Mouse (Mus musculus) heart, postnatal 0 days (tissue): Measurements from ENCODE around the gene Plxnb1. TPM values are rescaled to one million over a fixed set of nuclear protein-coding genes. Genes with fewer than 3 reads are reported as not detected.

Source experiments
- ATAC-seq: fragments of 200-750 bp; cut with Nextera tagmentation; 2 replicates; pipeline ENCODE4 v1.8.0; 2017; ENCODE audit warnings: low read depth, moderate number of reproducible peaks, moderate library complexity; ENCODE audit not compliant: insufficient read depth
- DNase-seq: peaks from one replicate; pipeline ENCODE4 v3.0.0-alpha.2; 2016; ENCODE audit warnings: low spot score
- H3K27ac ChIP-seq: fragments of 300-500 bp; sonication (generic); 2 replicates; pipeline ENCODE4 v1.5.1; 2014; ENCODE audit warnings: low read depth, mild to moderate bottlenecking
- H3K27me3 ChIP-seq: fragments of 300-500 bp; sonication (generic); 2 replicates; pipeline ENCODE4 v1.6.1; 2014; ENCODE audit warnings: low read length, mixed read lengths; ENCODE audit not compliant: control insufficient read depth, insufficient read depth
- H3K36me3 ChIP-seq: fragments of 300-500 bp; sonication (generic); replicated peaks from 2 replicates; pipeline ENCODE4 v1.6.1; 2014; ENCODE audit warnings: low read length, mixed read lengths; ENCODE audit not compliant: control insufficient read depth, insufficient read depth
- H3K4me1 ChIP-seq: fragments of 300-500 bp; sonication (generic); 2 replicates; pipeline ENCODE4 v1.6.1; 2014; ENCODE audit warnings: antibody characterized with exemption; ENCODE audit not compliant: control insufficient read depth, insufficient read depth
- H3K4me2 ChIP-seq: fragments of 300-500 bp; sonication (generic); 2 replicates; pipeline ENCODE4 v1.6.1; 2014; ENCODE audit warnings: low read depth, mild to moderate bottlenecking, low read length, moderate library complexity
- H3K4me3 ChIP-seq: fragments of 300-500 bp; sonication (generic); 2 replicates; pipeline ENCODE4 v1.5.1; 2014; ENCODE audit warnings: low read depth, low read length
- H3K9ac ChIP-seq: fragments of 300-500 bp; sonication (generic); replicated peaks from 2 replicates; pipeline ENCODE4 v1.6.1; 2014; ENCODE audit warnings: low read depth, low read length, mixed read lengths
- H3K9me3 ChIP-seq: fragments of 300-500 bp; sonication (generic); replicated peaks from 2 replicates; pipeline ENCODE4 v1.6.1; 2016; ENCODE audit warnings: low read length; ENCODE audit not compliant: control insufficient read depth
- CTCF ChIP-seq: IDR thresholded peaks from 2 replicates; pipeline ENCODE4 v1.5.1; 2016; ENCODE audit warnings: antibody characterized with exemption, control low read depth, low read depth
- EP300 ChIP-seq: IDR thresholded peaks from 2 replicates; pipeline ENCODE4 v1.6.1; 2016; ENCODE audit warnings: antibody characterized with exemption, low read depth
- WGBS: fragments of 180-500 bp; shearing (Covaris S2); extraction: QIAGEN DNeasy Blood & Tissue Kit; methylation state at CpG from one replicate; pipeline ENCODE4 v1.1.7; 2014; 5-methylcytosine and 5-hydroxymethylcytosine counted together
- polyA plus RNA-seq: library from polyadenylated mRNA; unstranded; fragments of >200 nt; fragmentation: Nextera tagmentation; extraction: Ambion mirVana; gene quantifications from 2 replicates; pipeline ENCODE4 v1.2.1, GENCODE M21; 2015
- total RNA-seq: library from RNA; depleted of rRNA; stranded (reverse); fragments of >200 nt; gene quantifications from 2 replicates; pipeline ENCODE4 v1.2.3, GENCODE M21; 2014; ENCODE audit warnings: low replicate concordance

The Plxnb1 gene
- total and polyA plus RNA-seq, 2 experiments from 2014 or later: 3.0 to 54.3 TPM

- ATAC-seq: peak; percentile 98
- H3K27ac ChIP-seq: peak within 1 kb of the TSS; percentile 43
- no peaks in the 10 kb centered on the region for H3K9me3 ChIP-seq
- H3K4me1 ChIP-seq: peaks cover 15% of the 10 kb centered on the region
- H3K4me3 ChIP-seq: peak within 1 kb of the TSS; percentile 71
- WGBS: under 1% methylated on average over 57 of the region's 57 CpGs
- H3K9ac ChIP-seq: peak within 1 kb of the TSS; percentile 75
- H3K27me3 ChIP-seq: no peaks in the 10 kb centered on the region
- peak within 1 kb of the TSS; percentile 68 for H3K4me2 ChIP-seq
- TF ChIP-seq CTCF (no peak), EP300 (no peak)
- peaks cover 28% of the 10 kb centered on the region for H3K36me3 ChIP-seq
- peak; percentile 92 for DNase-seq
Observed at GRCm38 (mm10) chr9:109073661-109074573, 21.3 kb upstream of the Plxnb1 start, which contains the start of gene Atrip. Gene Atrip, minus strand, starts transcription at chr9:109074124.

GRCm38 (mm10) chr9:109080516-109080915, 14.7 kb upstream of the Plxnb1 start:
- H3K36me3 ChIP-seq: peaks cover 11% of the 10 kb centered on the region
- peaks cover 15% of the 10 kb centered on the region for H3K4me1 ChIP-seq
- no peak overlapping the region for H3K27ac ChIP-seq
- no peaks in the 10 kb centered on the region for H3K27me3 ChIP-seq
- ATAC-seq: no peak
- TF ChIP-seq CTCF (no peak), EP300 (no peak)
- no peak overlapping the region for H3K4me2 ChIP-seq
- no peaks in the 10 kb centered on the region for H3K9me3 ChIP-seq
- WGBS: 76% methylated on average over 3 of the region's 3 CpGs
- no peak for DNase-seq
- H3K4me3 ChIP-seq: no peak overlapping the region
- no peak overlapping the region for H3K9ac ChIP-seq

GRCm38 (mm10) chr9:109081749-109082123, 13.5 kb upstream of the Plxnb1 start:
- H3K36me3 ChIP-seq: peaks cover 11% of the 10 kb centered on the region
- H3K27ac ChIP-seq: peak overlapping the region; percentile 40; the same call in 1 of the 2 replicates
- H3K4me2 ChIP-seq: peak overlapping the region; percentile 87
- ATAC-seq (peak; percentile 4; the same call in 1 of the 2 replicates), DNase-seq (no peak)
- WGBS: 2% methylated on average over 11 of the region's 11 CpGs
- peaks cover 15% of the 10 kb centered on the region for H3K4me1 ChIP-seq
- no peaks in the 10 kb centered on the region for H3K27me3 ChIP-seq
- H3K9ac ChIP-seq: peak overlapping the region; percentile 71
- H3K9me3 ChIP-seq: no peaks in the 10 kb centered on the region
- peak overlapping the region; percentile 61 for H3K4me3 ChIP-seq
- no peak for TF ChIP-seq CTCF
- TF ChIP-seq EP300: no peak

GRCm38 (mm10) chr9:109082124-109082800, 12.9 kb upstream of the Plxnb1 start, which contains the start of the genes Ccdc51 and Tma7:
Gene Ccdc51, plus strand, starts transcription at chr9:109082493.
Gene Tma7, minus strand, starts transcription at chr9:109082587.
- Histone ChIP-seq H3K36me3 (peaks cover 11% of the 10 kb centered on the region), H3K4me1 (peaks cover 15% of the 10 kb centered on the region), H3K9ac (peak within 1 kb of the TSS; percentile 71), H3K4me2 (peak within 1 kb of the TSS; percentile 87), H3K9me3 (no peaks in the 10 kb centered on the region), H3K27ac (peak within 1 kb of the TSS; percentile 40), H3K4me3 (peak within 1 kb of the TSS; percentile 61), H3K27me3 (no peaks in the 10 kb centered on the region)
- TF ChIP-seq EP300 (no peak), CTCF (no peak)
- DNase-seq (peak; percentile 88), ATAC-seq (peak; percentile 96)
- WGBS: under 1% methylated on average over 37 of the region's 37 CpGs

GRCm38 (mm10) chr9:109084922-109085321, 10.3 kb upstream of the Plxnb1 start:
- DNase-seq (peak; percentile 33), ATAC-seq (no peak)
- no peak overlapping the region for H3K9ac ChIP-seq
- no peak overlapping the region for H3K27ac ChIP-seq
- H3K27me3 ChIP-seq: no peaks in the 10 kb centered on the region
- no peak overlapping the region for H3K4me2 ChIP-seq
- no peak overlapping the region for H3K4me3 ChIP-seq
- 16% methylated on average over 2 of the region's 2 CpGs for WGBS
- peaks cover 11% of the 10 kb centered on the region for H3K36me3 ChIP-seq
- H3K4me1 ChIP-seq: peaks cover 15% of the 10 kb centered on the region
- no peaks in the 10 kb centered on the region for H3K9me3 ChIP-seq
- TF ChIP-seq EP300: no peak
- TF ChIP-seq CTCF: peak; percentile 62
